Comparison of ENCODE assay signal across 8 mouse cellular contexts in the genomic region with DNA sequence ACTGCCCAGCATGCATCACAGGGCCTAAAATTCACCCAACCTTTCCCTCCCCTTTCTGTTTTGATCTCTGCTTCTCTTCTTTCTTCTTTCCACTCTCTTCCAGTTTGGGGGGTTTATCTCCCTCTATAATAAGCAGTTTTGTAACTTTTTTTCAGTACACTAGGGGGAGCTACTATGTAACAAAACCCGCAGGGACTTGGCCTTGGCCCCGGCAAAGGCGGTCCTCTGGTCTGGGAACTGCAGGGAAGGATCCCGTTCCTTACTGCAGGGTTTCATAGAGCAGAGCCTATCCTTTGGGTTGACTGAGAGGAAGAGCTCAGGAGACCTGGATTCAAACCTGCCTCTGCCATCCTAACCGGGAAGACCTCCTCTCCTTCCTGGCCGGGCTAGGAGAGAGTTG. TPM values are rescaled to one million over a fixed set of nuclear protein-coding genes. Genes with fewer than 3 reads are reported as not detected.
DNase-seq lines count a peak whose midpoint lies in the region; ATAC-seq and TF ChIP-seq lines count a peak whose summit lies in the region.

No protein-coding gene starts in this region.

- no peaks in the 10 kb centered on the region for H3K27me3 ChIP-seq in kidney, embryonic 16.5 days (ENCODE audit: insufficient read depth, low read length)
- H3K27me3 ChIP-seq in neural tube, embryonic 11.5 days (ENCODE audit: control insufficient read depth, insufficient read depth, low read length): no peaks in the 10 kb centered on the region

- no peak overlapping the region for H3K27ac ChIP-seq in gastrocnemius, adult 2 months
- no peak overlapping the region for H3K27ac ChIP-seq in kidney, embryonic 16.5 days (ENCODE audit: low read length)
- H3K27ac ChIP-seq in neural tube, embryonic 11.5 days (ENCODE audit: low read depth, low read length): no peak overlapping the region

- H3K4me1 ChIP-seq in kidney, embryonic 16.5 days (ENCODE audit: insufficient read depth, low read length): no peaks in the 10 kb centered on the region
- H3K4me1 ChIP-seq in neural tube, embryonic 11.5 days (ENCODE audit: control insufficient read depth, insufficient read depth, low read length): no peaks in the 10 kb centered on the region

- no peaks in the 10 kb centered on the region for H3K36me3 ChIP-seq in kidney, embryonic 16.5 days (ENCODE audit: insufficient read depth, low read length)
- H3K36me3 ChIP-seq in neural tube, embryonic 11.5 days (ENCODE audit: control insufficient read depth, insufficient read depth, low read length): no peaks in the 10 kb centered on the region

- H3K4me3 ChIP-seq in gastrocnemius, adult 2 months: no peak overlapping the region
- H3K4me3 ChIP-seq in kidney, embryonic 16.5 days (ENCODE audit: low read length): no peak overlapping the region
- no peak overlapping the region for H3K4me3 ChIP-seq in neural tube, embryonic 11.5 days (ENCODE audit: low read depth, low read length)

- 13% methylated on average over 6 of the region's 6 CpGs for WGBS in kidney, embryonic 16.5 days
- 25% methylated on average over 6 of the region's 6 CpGs for WGBS in neural tube, embryonic 11.5 days

- no peaks in the 10 kb centered on the region for H3K9me3 ChIP-seq in kidney, embryonic 16.5 days (ENCODE audit: low read length)
- no peaks in the 10 kb centered on the region for H3K9me3 ChIP-seq in neural tube, embryonic 11.5 days (ENCODE audit: control insufficient read depth, low read length)

- H3K4me2 ChIP-seq in kidney, embryonic 16.5 days (replicated peaks; ENCODE audit: low read depth, low read length): no peak overlapping the region
- H3K4me2 ChIP-seq in neural tube, embryonic 11.5 days (ENCODE audit: low read depth): no peak overlapping the region

- no peak overlapping the region for H3K9ac ChIP-seq in kidney, embryonic 16.5 days (replicated peaks; ENCODE audit: low read length)
- no peak overlapping the region for H3K9ac ChIP-seq in neural tube, embryonic 11.5 days (ENCODE audit: low read length)

- peak; percentile 57 for TF ChIP-seq CTCF in gastrocnemius, adult 2 months (IDR thresholded peaks at IDR 0.05)

- peak; percentile 52; the same call in 1 of the 2 replicates for ATAC-seq in kidney, embryonic 16.5 days (ENCODE audit: low FRiP score, low TSS enrichment)
- ATAC-seq in neural tube, embryonic 11.5 days (ENCODE audit: insufficient read depth, low FRiP score, low TSS enrichment): no peak

- DNase-seq in gastrocnemius, adult 2 months: peak; percentile 48
- DNase-seq in gastrocnemius, adult 8-10 months (ENCODE audit: low spot score in 2 of 2): no peak
- peak; percentile 6 for DNase-seq in thymus, postnatal 14 days
- DNase-seq in thymus, postnatal 25 days: no peak
- DNase-seq in embryo, embryonic 11 days: peak; percentile 74
- DNase-seq in neural tube, embryonic 11.5 days (ENCODE audit: low spot score): peak; percentile 34
- DNase-seq in layer of hippocampus, postnatal 25 days (ENCODE audit: extremely low spot score in 1 of 2, low spot score in 1 of 2): no peak

- intact Hi-C loops in gastrocnemius, adult 2 months (cut with DNase I): loop anchor here (2.0 kb wide), 1 partner anchor 194 kb away; no protein-coding TSS in a partner anchor

RNA-seq across cellular contexts. Expression of a gene that starts 30.0 kb away (rescaled TPM):
- total RNA-seq in gastrocnemius, adult 2 months (2021): not detected
- not detected for total RNA-seq in gastrocnemius, adult 8-10 months (2022)
- 5.4 and 13.7 TPM in 2 replicates for polyA plus RNA-seq in kidney, embryonic 16.5 days (2015; fragmentation: Nextera tagmentation; extraction: Ambion mirVana)
- 26.4 and 29.0 TPM in 2 replicates for polyA plus RNA-seq in neural tube, embryonic 11.5 days (2014; fragmentation: Nextera tagmentation; extraction: Ambion mirVana)
- 100 to 1,000 TPM; 132 to 135 TPM for total RNA-seq in layer of hippocampus, postnatal 25 days (2021)

RNA-seq across cellular contexts. Expression of a gene that starts 55.8 kb away (rescaled TPM):
- 10 to 100 TPM; 30.0 to 31.2 TPM for total RNA-seq in gastrocnemius, adult 2 months (2021)
- total RNA-seq in gastrocnemius, adult 8-10 months (2022): 10 to 100 TPM; 28.2 to 35.0 (median 31.0) TPM
- polyA plus RNA-seq in kidney, embryonic 16.5 days (2015; fragmentation: Nextera tagmentation; extraction: Ambion mirVana): 35.6 and 37.8 TPM in 2 replicates
- polyA plus RNA-seq in neural tube, embryonic 11.5 days (2014; fragmentation: Nextera tagmentation; extraction: Ambion mirVana): 33.1 and 33.6 TPM in 2 replicates
- 10 to 100 TPM; 25.6 to 27.1 TPM for total RNA-seq in layer of hippocampus, postnatal 25 days (2021)

Comparison
In these comparisons a context has a peak if more than half of its experiments do, and no peak if none do; other contexts are left out.
1. DNase-seq: peak in gastrocnemius, adult 2 months (single experiment), thymus, postnatal 14 days (single experiment), embryo, embryonic 11 days (single experiment) and neural tube, embryonic 11.5 days (single experiment); none in gastrocnemius, adult 8-10 months (0 of 2), thymus, postnatal 25 days (single experiment) and layer of hippocampus, postnatal 25 days (0 of 2).
2. RNA of a gene that starts 30.0 kb away (total RNA-seq): 132 to 135 TPM in layer of hippocampus, postnatal 25 days; not detected in gastrocnemius, adult 8-10 months and not detected in gastrocnemius, adult 2 months; every median in the first group is over 100 times any median in the second.